Mouse (Mus musculus): Measurements from ENCODE around the gene Mucl1.
"Not testable (repeated sequence)": the region's sequence is repeated elsewhere in the genome, so short reads cannot be mapped to it uniquely, and the experiment has no call there.

Gene Mucl1

DNA sequence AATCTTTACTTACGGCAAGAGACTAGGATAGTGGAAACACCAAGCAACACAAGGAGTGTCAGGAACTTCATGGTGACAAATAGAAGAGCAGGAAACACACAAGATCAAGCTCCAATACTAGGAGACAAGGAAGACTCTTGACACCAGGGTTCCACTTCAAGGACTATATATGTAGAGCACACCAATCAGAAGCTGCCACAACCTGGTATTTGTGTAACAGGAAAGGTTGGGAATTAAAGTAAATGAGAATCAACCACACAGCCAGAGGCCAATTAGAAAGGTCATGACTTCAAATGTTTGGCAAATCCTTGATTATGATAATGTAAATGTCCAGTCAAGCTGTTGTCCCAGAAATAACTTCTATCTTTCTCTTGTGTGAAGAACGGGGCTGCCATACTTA, at the start of gene Mucl1:
Mucl1 (minus strand) TSS at position 101 of the 400 bp plus-strand sequence.
- no peak for DNase-seq

DNA sequence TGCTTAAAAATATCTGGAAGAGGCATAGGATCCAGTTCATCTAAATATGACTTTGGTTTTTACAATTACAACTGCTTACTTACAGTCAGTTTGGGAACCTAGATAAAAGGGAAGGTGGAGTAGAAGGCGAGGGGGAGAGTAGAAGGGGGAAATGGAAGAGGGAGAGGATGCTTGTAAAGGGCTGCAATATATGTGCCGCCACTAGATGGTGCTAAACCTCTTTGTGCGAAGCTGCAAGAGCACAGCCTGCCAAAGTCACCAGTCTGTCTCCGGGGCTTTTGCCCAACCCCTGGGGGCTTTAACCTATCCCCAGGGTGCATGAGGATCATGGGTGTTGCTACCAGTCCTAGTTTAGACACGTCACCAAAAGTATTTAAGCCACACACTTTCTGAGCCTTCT, 11.6 kb upstream of the Mucl1 start:
- DNase-seq = peak; percentile 13 to 26

DNA sequence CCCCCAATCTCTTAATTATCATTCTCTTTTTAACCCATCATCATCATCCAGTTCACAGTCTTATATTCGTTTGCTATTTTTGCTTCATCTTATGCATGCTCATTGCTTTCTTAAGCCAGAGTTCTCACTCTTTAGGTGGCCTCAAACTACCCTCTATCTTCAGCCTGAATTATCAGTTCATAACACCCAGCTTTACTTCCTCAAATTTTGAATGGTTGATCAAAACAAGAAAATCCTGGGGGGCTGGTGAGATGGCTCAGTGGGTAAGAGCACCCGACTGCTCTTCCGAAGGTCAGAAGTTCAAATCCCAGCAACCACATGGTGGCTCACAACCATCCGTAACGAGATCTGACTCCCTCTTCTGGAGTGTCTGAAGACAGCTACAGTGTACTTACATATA, 38.4 kb downstream of the Mucl1 start:
- DNase-seq = not testable (repeated sequence)
